Mouse (Mus musculus) heart, postnatal 0 days (tissue): ENCODE results near the gene Gpr173. TPM values are rescaled to one million over a fixed set of nuclear protein-coding genes. Genes with fewer than 3 reads are reported as not detected.

Source experiments
- ATAC-seq: fragments of 200-750 bp; cut with Nextera tagmentation; 2 replicates; pipeline ENCODE4 v1.8.0; 2017; ENCODE audit warnings: low read depth, moderate number of reproducible peaks, moderate library complexity; ENCODE audit not compliant: insufficient read depth
- DNase-seq: peaks from one replicate; pipeline ENCODE4 v3.0.0-alpha.2; 2016; ENCODE audit warnings: low spot score
- H3K27ac ChIP-seq: fragments of 300-500 bp; sonication (generic); 2 replicates; pipeline ENCODE4 v1.5.1; 2014; ENCODE audit warnings: low read depth, mild to moderate bottlenecking
- H3K27me3 ChIP-seq: fragments of 300-500 bp; sonication (generic); 2 replicates; pipeline ENCODE4 v1.6.1; 2014; ENCODE audit warnings: low read length, mixed read lengths; ENCODE audit not compliant: control insufficient read depth, insufficient read depth
- H3K36me3 ChIP-seq: fragments of 300-500 bp; sonication (generic); replicated peaks from 2 replicates; pipeline ENCODE4 v1.6.1; 2014; ENCODE audit warnings: low read length, mixed read lengths; ENCODE audit not compliant: control insufficient read depth, insufficient read depth
- H3K4me1 ChIP-seq: fragments of 300-500 bp; sonication (generic); 2 replicates; pipeline ENCODE4 v1.6.1; 2014; ENCODE audit warnings: antibody characterized with exemption; ENCODE audit not compliant: control insufficient read depth, insufficient read depth
- H3K4me2 ChIP-seq: fragments of 300-500 bp; sonication (generic); 2 replicates; pipeline ENCODE4 v1.6.1; 2014; ENCODE audit warnings: low read depth, mild to moderate bottlenecking, low read length, moderate library complexity
- H3K4me3 ChIP-seq: fragments of 300-500 bp; sonication (generic); 2 replicates; pipeline ENCODE4 v1.5.1; 2014; ENCODE audit warnings: low read depth, low read length
- H3K9ac ChIP-seq: fragments of 300-500 bp; sonication (generic); replicated peaks from 2 replicates; pipeline ENCODE4 v1.6.1; 2014; ENCODE audit warnings: low read depth, low read length, mixed read lengths
- H3K9me3 ChIP-seq: fragments of 300-500 bp; sonication (generic); replicated peaks from 2 replicates; pipeline ENCODE4 v1.6.1; 2016; ENCODE audit warnings: low read length; ENCODE audit not compliant: control insufficient read depth
- CTCF ChIP-seq: IDR thresholded peaks from 2 replicates; pipeline ENCODE4 v1.5.1; 2016; ENCODE audit warnings: antibody characterized with exemption, control low read depth, low read depth
- EP300 ChIP-seq: IDR thresholded peaks from 2 replicates; pipeline ENCODE4 v1.6.1; 2016; ENCODE audit warnings: antibody characterized with exemption, low read depth
- WGBS: fragments of 180-500 bp; shearing (Covaris S2); extraction: QIAGEN DNeasy Blood & Tissue Kit; methylation state at CpG from one replicate; pipeline ENCODE4 v1.1.7; 2014; 5-methylcytosine and 5-hydroxymethylcytosine counted together
- polyA plus RNA-seq: library from polyadenylated mRNA; unstranded; fragments of >200 nt; fragmentation: Nextera tagmentation; extraction: Ambion mirVana; gene quantifications from 2 replicates; pipeline ENCODE4 v1.2.1, GENCODE M21; 2015
- total RNA-seq: library from RNA; depleted of rRNA; stranded (reverse); fragments of >200 nt; gene quantifications from 2 replicates; pipeline ENCODE4 v1.2.3, GENCODE M21; 2014; ENCODE audit warnings: low replicate concordance; rRNA removed

Gpr173 gene
- total and polyA plus RNA-seq, 2 experiments from 2014 or later, result 0.74 to 5.1 TPM

GRCm38 (mm10) chrX:152306224-152306623 lies 62.3 kb downstream of the Gpr173 start:
- Histone ChIP-seq H3K9me3 (no peaks in the 10 kb centered on the region), H3K27ac (no peak overlapping the region), H3K9ac (no peak overlapping the region), H3K4me3 (no peak overlapping the region), H3K4me2 (no peak overlapping the region), H3K4me1 (no peaks in the 10 kb centered on the region), H3K36me3 (no peaks in the 10 kb centered on the region), H3K27me3 (no peaks in the 10 kb centered on the region)
- TF ChIP-seq EP300 (no peak), CTCF (no peak)
- DNase-seq (no peak), ATAC-seq (no peak)
- 83% methylated on average over 2 of the region's 2 CpGs for WGBS

Other genes with a start within 250 kb of the Gpr173 start
- 126 and 131 TPM in 2 replicates for gene Iqsec2, start 224.4 kb downstream of the Gpr173 start, total RNA-seq
- gene Iqsec2, start 224.4 kb downstream of the Gpr173 start, polyA plus RNA-seq, result 51.7 and 54.3 TPM in 2 replicates
- 42.3 and 45.7 TPM in 2 replicates for gene Kdm5c, start 135.7 kb downstream of the Gpr173 start, total RNA-seq
- 16.6 and 17.6 TPM in 2 replicates for gene Kdm5c, start 135.7 kb downstream of the Gpr173 start, polyA plus RNA-seq
- 0.08 and 1.0 TPM in 2 replicates for gene Kantr, start 41.2 kb downstream of the Gpr173 start, total RNA-seq
- 2.8 and 3.3 TPM in 2 replicates for gene Kantr, start 41.2 kb downstream of the Gpr173 start, polyA plus RNA-seq
- 11.1 and 11.2 TPM in 2 replicates for gene Tspyl2, start 26.3 kb downstream of the Gpr173 start, total RNA-seq
- gene Tspyl2, start 26.3 kb downstream of the Gpr173 start, polyA plus RNA-seq, result 7.8 and 10.4 TPM in 2 replicates
- gene Cldn34a, start 194.6 kb upstream of the Gpr173 start, total RNA-seq, result not detected in 2 replicates
- not detected in 2 replicates for gene Cldn34a, start 194.6 kb upstream of the Gpr173 start, polyA plus RNA-seq